Mouse (Mus musculus) testis, adult 2 months (tissue): Measurements from ENCODE around the gene Gm6351. TPM values are rescaled to one million over a fixed set of nuclear protein-coding genes. Genes with fewer than 3 reads are reported as not detected.
"Not testable (repeated sequence)": the region's sequence is repeated elsewhere in the genome, so short reads cannot be mapped to it uniquely, and the experiment has no call there.

ENCODE experiments used
- H3K27ac ChIP-seq: fragments of 200-500 bp; 2 replicates; pipeline ENCODE4 v1.5.1; 2012; ENCODE audit warnings: low read depth, low read length; ENCODE audit not compliant: control insufficient read depth, insufficient read depth
- H3K27me3 ChIP-seq: fragments of 200-500 bp; 2 replicates; pipeline ENCODE4 v1.6.1; 2012; ENCODE audit warnings: mild to moderate bottlenecking, low read length, moderate library complexity; ENCODE audit not compliant: control insufficient read depth, insufficient read depth
- H3K36me3 ChIP-seq: fragments of 200-500 bp; 2 replicates; pipeline ENCODE4 v1.6.1; 2012; ENCODE audit warnings: mild to moderate bottlenecking, low read length; ENCODE audit not compliant: control insufficient read depth, insufficient read depth
- H3K4me1 ChIP-seq: fragments of 200-500 bp; 2 replicates; pipeline ENCODE4 v1.6.1; 2012; ENCODE audit warnings: low read length; ENCODE audit not compliant: control insufficient read depth, insufficient read depth
- H3K4me3 ChIP-seq: fragments of 200-500 bp; 2 replicates; pipeline ENCODE4 v1.5.1; 2012; ENCODE audit warnings: low read depth, mild to moderate bottlenecking, low read length, moderate library complexity, mixed read lengths; ENCODE audit not compliant: control insufficient read depth
- polyA plus RNA-seq: library from polyadenylated mRNA; depleted of rRNA; stranded (reverse); fragments of >200 nt; gene quantifications from 2 replicates; pipeline ENCODE4 v1.2.3, GENCODE M21; 2012; rRNA removed

The Gm6351 gene
- polyA plus RNA-seq = not detected in 2 replicates

DNA sequence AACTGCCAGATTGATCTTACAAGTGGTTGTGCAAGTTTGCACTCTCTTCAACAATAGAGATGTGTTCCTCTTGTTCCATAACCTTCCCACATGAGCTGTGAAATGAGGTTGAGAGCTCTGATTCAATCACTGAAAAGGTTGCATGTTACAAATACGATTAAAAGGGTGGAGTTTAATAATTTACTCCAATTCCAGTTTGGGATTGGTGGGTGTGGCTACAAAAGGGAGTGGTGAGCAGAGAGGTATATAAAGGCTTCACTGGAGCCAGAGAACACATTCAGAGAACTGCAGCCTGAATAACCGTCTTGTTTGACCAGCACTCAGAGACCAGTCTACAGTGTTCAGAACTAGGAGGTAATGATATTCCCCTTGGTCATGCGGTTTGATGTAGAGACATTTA lies at the start of gene Gm6351:
TSS of gene Gm6351 (plus strand) at position 301 of the 400 bp plus-strand sequence.
- H3K4me3 ChIP-seq, H3K4me1 ChIP-seq, H3K36me3 ChIP-seq, H3K27ac ChIP-seq, H3K27me3 ChIP-seq: not testable (repeated sequence)

DNA sequence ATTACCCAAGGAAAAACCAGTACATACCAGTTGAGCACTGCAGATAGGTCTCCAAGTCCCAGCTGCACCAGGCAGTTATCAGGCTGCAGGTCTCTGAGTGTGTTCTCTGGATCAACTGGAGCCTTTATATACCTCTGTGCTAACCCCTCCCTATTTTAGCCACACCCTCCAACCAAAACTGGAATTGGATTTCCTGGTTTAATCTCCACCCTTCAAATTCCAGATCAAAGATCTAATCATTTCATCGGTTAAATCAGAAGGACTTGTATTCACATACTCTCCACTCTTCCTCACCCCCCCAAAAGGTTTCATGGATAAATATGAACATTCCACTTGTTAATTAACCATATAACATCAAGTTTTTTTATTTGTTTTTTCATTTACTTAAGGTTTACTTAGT lies 5.7 kb upstream of the Gm6351 start, which contains the start of gene BC061212:
TSS of gene BC061212 (minus strand) at position 101 of the 400 bp plus-strand sequence.
- H3K4me3 ChIP-seq, H3K4me1 ChIP-seq: not testable (repeated sequence)

More for the DNA sequence above, 5.7 kb upstream of the Gm6351 start, which contains the start of gene BC061212:
- H3K36me3 ChIP-seq, H3K27me3 ChIP-seq, H3K27ac ChIP-seq: not testable (repeated sequence)

Other genes starting within 250 kb of the Gm6351 start
- gene Gm7792, start 232.6 kb upstream of the Gm6351 start, polyA plus RNA-seq = not detected in 2 replicates
- gene Gm16429, start 147.3 kb upstream of the Gm6351 start, polyA plus RNA-seq = not detected in 2 replicates
- gene BC061212, start 5.8 kb upstream of the Gm6351 start, polyA plus RNA-seq = not detected in 2 replicates
- gene Gm3106, start 141.6 kb downstream of the Gm6351 start, polyA plus RNA-seq = not detected in 2 replicates
- gene A430089I19Rik, start 230.4 kb downstream of the Gm6351 start, polyA plus RNA-seq = not detected in 2 replicates
- gene Gm6502, start 238.1 kb downstream of the Gm6351 start, polyA plus RNA-seq = not detected in 2 replicates